Mouse (Mus musculus) adipocyte (in vitro differentiated cells): Measurements from ENCODE around the gene Arap2.

ENCODE experiments used
- DNase-seq: peaks from one replicate; pipeline ENCODE4 v3.0.0-alpha.2; 2016; ENCODE audit warnings: low spot score

The Arap2 gene

DNA sequence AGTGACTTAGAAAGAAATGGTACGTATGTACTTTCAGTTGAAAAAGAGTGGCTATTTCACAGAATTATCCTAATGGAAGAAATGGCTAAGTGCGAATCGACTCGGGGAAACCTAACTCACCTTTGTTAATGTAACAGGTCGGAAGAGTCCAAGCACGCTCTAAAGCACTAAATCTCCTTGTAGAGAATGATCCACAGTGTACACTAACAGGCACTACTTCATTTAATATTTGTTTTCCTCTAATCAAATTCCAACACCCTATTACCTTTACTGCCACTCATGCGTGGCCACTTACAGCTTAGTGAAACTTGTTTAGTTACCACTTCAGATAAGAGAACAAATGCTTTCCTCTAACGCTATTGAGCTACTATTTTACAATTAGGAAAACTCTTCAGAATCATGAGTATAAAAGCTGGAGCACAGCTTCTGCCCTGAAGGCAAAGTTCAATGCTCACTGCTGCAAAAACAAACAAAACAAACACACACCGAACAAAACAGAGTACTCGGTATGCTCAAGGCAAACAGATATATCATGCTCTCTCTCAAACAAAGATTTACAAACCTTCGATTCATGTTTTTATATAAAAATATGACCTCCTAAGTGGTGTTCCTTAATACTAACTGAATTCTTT, 143.0 kb downstream of the Arap2 start:
- no peak for DNase-seq

- no peak for DNase-seq
Observed at GRCm38 (mm10) chr5:62618286-62618685, 147.7 kb downstream of the Arap2 start.

GRCm38 (mm10) chr5:62611990-62612389, 154.0 kb downstream of the Arap2 start:
- DNase-seq: no peak

DNA sequence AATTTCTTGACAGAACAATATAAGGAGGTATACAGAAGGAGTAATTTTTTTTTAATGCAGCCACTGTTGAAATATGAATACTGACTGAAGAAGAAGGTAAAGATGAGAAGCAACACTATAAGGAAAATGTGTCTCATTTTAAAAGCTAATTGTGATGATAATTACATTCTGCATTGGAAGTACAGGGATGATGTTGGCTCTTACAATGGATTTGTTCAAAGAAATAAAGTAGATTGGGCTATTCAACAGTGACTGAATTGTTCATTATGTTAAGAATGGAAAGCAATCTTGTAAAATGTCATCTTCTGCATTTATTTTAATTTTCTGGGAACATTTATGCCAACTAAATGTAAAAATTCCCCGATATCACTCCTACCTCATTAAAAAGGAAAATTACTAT, 178.6 kb downstream of the Arap2 start:
- no peak for DNase-seq

- no peak for DNase-seq
Observed at GRCm38 (mm10) chr5:62582643-62583042, 183.3 kb downstream of the Arap2 start.

DNA sequence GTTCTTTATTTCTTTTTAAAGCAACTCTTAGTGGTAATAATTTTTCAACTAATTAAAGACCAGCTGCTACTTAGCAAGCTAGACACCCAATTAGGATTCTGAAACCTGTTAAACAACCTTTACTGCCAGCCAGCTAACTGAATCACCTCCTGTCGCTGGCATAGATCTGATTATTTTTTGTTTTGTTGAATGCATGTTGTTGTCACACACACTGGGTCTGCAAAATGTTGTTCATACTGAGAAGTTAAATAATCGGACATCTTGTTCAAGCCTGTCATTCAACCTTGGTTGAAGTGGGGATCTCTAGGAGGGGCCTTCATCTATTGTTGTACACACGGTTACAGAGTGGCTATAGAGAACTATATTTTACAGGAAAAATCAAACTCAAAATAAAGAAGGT, 184.3 kb downstream of the Arap2 start:
- DNase-seq: no peak

DNA sequence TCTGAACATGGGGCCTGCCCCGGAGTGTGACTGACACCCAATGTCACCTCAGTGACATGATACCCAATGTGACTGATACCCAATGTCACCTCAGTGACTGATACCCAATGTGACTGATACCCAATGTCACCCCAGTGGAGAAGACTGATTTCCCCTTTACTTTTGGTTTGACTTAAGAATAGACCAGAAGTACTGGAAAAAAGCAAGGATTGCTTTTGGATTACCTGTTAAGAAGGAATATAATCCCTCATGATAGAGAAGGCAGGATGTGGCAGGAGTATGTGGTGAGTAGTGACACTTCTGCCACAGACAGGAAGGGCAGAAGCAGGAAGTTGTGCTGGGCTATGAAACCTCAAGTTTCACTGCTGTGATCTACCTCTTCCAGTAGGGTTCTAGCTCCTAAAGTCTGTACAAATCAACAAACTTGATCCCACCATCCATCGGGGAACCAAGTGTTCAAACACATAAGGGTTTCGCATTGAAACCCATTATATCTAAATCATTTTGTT, 191.6 kb downstream of the Arap2 start:
- DNase-seq: no peak
